Mouse (Mus musculus): ENCODE results near the gene Kif21b. TPM values are rescaled to one million over a fixed set of nuclear protein-coding genes. Genes with fewer than 3 reads are reported as not detected.

Kif21b gene
- total RNA-seq, 1 experiment = 3.0 TPM

- Histone ChIP-seq H3K27ac (ENCODE audit: insufficient read depth, low read depth, low read length, poor library complexity, severe bottlenecking) (no peak within 1 kb of the TSS), H3K4me3 (ENCODE audit: insufficient read depth in 1 of 2, low read depth in 1 of 2, low read length in 2 of 2, poor library complexity in 1 of 2, severe bottlenecking in 1 of 2) (no peak within 1 kb of the TSS), H3K36me3 (ENCODE audit: control insufficient read depth, insufficient read depth, low read length, poor library complexity, severe bottlenecking) (peaks cover 7% of the 10 kb centered on the region; the same call in 1 of the 2 replicates), H3K9ac (ENCODE audit: insufficient read depth, low read depth, low read length, poor library complexity, severe bottlenecking) (peak within 1 kb of the TSS; percentile 47; the same call in 1 of the 2 replicates), H3K9me3 (ENCODE audit: control insufficient read depth, insufficient read depth, low read depth, low read length) (no peaks in the 10 kb centered on the region), H3K4me1 (ENCODE audit: control insufficient read depth in 2 of 2, insufficient read depth in 2 of 2, low read length in 2 of 2, poor library complexity in 1 of 2) (peaks cover 0 to 6% of the 10 kb centered on the region in 2 experiments; a peak in 1 of 4 replicates)
- peak; percentile 44 for DNase-seq (ENCODE audit: low read depth, low spot score)
- in situ Hi-C loops (cut with MboI; ENCODE audit: low sequenced_read_pairs in 2 of 2, unreplicated experiment in 2 of 2) = no loop called here
- TF ChIP-seq ZNF384 (IDR thresholded peaks at IDR 0.05; ENCODE audit: low read depth, low read length) (no peak), HCFC1 (IDR thresholded peaks at IDR 0.05; ENCODE audit: borderline replicate concordance, insufficient read depth, low read length) (no peak), CHD2 (IDR thresholded peaks at IDR 0.05; ENCODE audit: low read depth, low read length) (no peak), ZC3H11A (IDR thresholded peaks at IDR 0.05; ENCODE audit: borderline replicate concordance, low read depth, low read length) (no peak), MAFK (IDR thresholded peaks at IDR 0.05; ENCODE audit: insufficient read depth, low read depth, low read length) (no peak)
These were observed 81.6 kb downstream of the Kif21b start, which contains the start of gene Mroh3 for GRCm38 (mm10) chr1:136212803-136213202. Gene Mroh3, minus strand, starts transcription at chr1:136212828.

- no peak overlapping the region for H3K27ac ChIP-seq (ENCODE audit: insufficient read depth, low read depth, low read length, poor library complexity, severe bottlenecking)
- no peaks in the 10 kb centered on the region for H3K9me3 ChIP-seq (ENCODE audit: control insufficient read depth, insufficient read depth, low read depth, low read length)
- no peak overlapping the region for H3K4me3 ChIP-seq (ENCODE audit: insufficient read depth in 1 of 2, low read depth in 1 of 2, low read length in 2 of 2, poor library complexity in 1 of 2, severe bottlenecking in 1 of 2)
- TF ChIP-seq ZNF384 (IDR thresholded peaks at IDR 0.05; ENCODE audit: low read depth, low read length) (no peak), ZC3H11A (IDR thresholded peaks at IDR 0.05; ENCODE audit: borderline replicate concordance, low read depth, low read length) (no peak), CHD2 (IDR thresholded peaks at IDR 0.05; ENCODE audit: low read depth, low read length) (no peak), HCFC1 (IDR thresholded peaks at IDR 0.05; ENCODE audit: borderline replicate concordance, insufficient read depth, low read length) (no peak), MAFK (IDR thresholded peaks at IDR 0.05; ENCODE audit: insufficient read depth, low read depth, low read length) (no peak)
- H3K9ac ChIP-seq (ENCODE audit: insufficient read depth, low read depth, low read length, poor library complexity, severe bottlenecking) = no peak overlapping the region
- H3K36me3 ChIP-seq (ENCODE audit: control insufficient read depth, insufficient read depth, low read length, poor library complexity, severe bottlenecking) = peaks cover 13% of the 10 kb centered on the region
- H3K4me1 ChIP-seq (ENCODE audit: control insufficient read depth in 2 of 2, insufficient read depth in 2 of 2, low read length in 2 of 2, poor library complexity in 1 of 2) = peaks cover 0 to 6% of the 10 kb centered on the region in 2 experiments; a peak in 1 of 4 replicates
- in situ Hi-C loops (cut with MboI; ENCODE audit: low sequenced_read_pairs in 2 of 2, unreplicated experiment in 2 of 2) = no loop called here
- no peak for DNase-seq (ENCODE audit: low read depth, low spot score)
These were observed 83.1 kb downstream of the Kif21b start for GRCm38 (mm10) chr1:136214304-136214703.

- Histone ChIP-seq H3K4me1 (ENCODE audit: control insufficient read depth in 2 of 2, insufficient read depth in 2 of 2, low read length in 2 of 2, poor library complexity in 1 of 2) (peaks cover 0 to 6% of the 10 kb centered on the region in 2 experiments; a peak in 1 of 4 replicates), H3K9me3 (ENCODE audit: control insufficient read depth, insufficient read depth, low read depth, low read length) (no peaks in the 10 kb centered on the region), H3K9ac (ENCODE audit: insufficient read depth, low read depth, low read length, poor library complexity, severe bottlenecking) (no peak overlapping the region), H3K27ac (ENCODE audit: insufficient read depth, low read depth, low read length, poor library complexity, severe bottlenecking) (no peak overlapping the region), H3K36me3 (ENCODE audit: control insufficient read depth, insufficient read depth, low read length, poor library complexity, severe bottlenecking) (peaks cover 35% of the 10 kb centered on the region), H3K4me3 (ENCODE audit: insufficient read depth in 1 of 2, low read depth in 1 of 2, low read length in 2 of 2, poor library complexity in 1 of 2, severe bottlenecking in 1 of 2) (no peak overlapping the region)
- no peak for DNase-seq (ENCODE audit: low read depth, low spot score)
- no peak for TF ChIP-seq CHD2 (IDR thresholded peaks at IDR 0.05; ENCODE audit: low read depth, low read length)
- no peak for TF ChIP-seq ZC3H11A (IDR thresholded peaks at IDR 0.05; ENCODE audit: borderline replicate concordance, low read depth, low read length)
- TF ChIP-seq MAFK (IDR thresholded peaks at IDR 0.05; ENCODE audit: insufficient read depth, low read depth, low read length) = no peak
- TF ChIP-seq HCFC1 (IDR thresholded peaks at IDR 0.05; ENCODE audit: borderline replicate concordance, insufficient read depth, low read length) = no peak
- no peak for TF ChIP-seq ZNF384 (IDR thresholded peaks at IDR 0.05; ENCODE audit: low read depth, low read length)
- in situ Hi-C loops (cut with MboI; ENCODE audit: low sequenced_read_pairs in 2 of 2, unreplicated experiment in 2 of 2) = no loop called here
These were observed 89.1 kb downstream of the Kif21b start for GRCm38 (mm10) chr1:136220037-136220871.

GRCm38 (mm10) chr1:136222386-136222785, 91.2 kb downstream of the Kif21b start:
- Histone ChIP-seq H3K27ac (ENCODE audit: insufficient read depth, low read depth, low read length, poor library complexity, severe bottlenecking) (no peak overlapping the region), H3K9me3 (ENCODE audit: control insufficient read depth, insufficient read depth, low read depth, low read length) (no peaks in the 10 kb centered on the region), H3K4me3 (ENCODE audit: insufficient read depth in 1 of 2, low read depth in 1 of 2, low read length in 2 of 2, poor library complexity in 1 of 2, severe bottlenecking in 1 of 2) (no peak overlapping the region), H3K9ac (ENCODE audit: insufficient read depth, low read depth, low read length, poor library complexity, severe bottlenecking) (no peak overlapping the region), H3K36me3 (ENCODE audit: control insufficient read depth, insufficient read depth, low read length, poor library complexity, severe bottlenecking) (peaks cover 52% of the 10 kb centered on the region), H3K4me1 (ENCODE audit: control insufficient read depth in 2 of 2, insufficient read depth in 2 of 2, low read length in 2 of 2, poor library complexity in 1 of 2) (peaks cover 0 to 6% of the 10 kb centered on the region in 2 experiments; a peak in 1 of 4 replicates)
- DNase-seq (ENCODE audit: low read depth, low spot score) = no peak
- in situ Hi-C loops (cut with MboI; ENCODE audit: low sequenced_read_pairs in 2 of 2, unreplicated experiment in 2 of 2) = no loop called here
- TF ChIP-seq ZC3H11A (IDR thresholded peaks at IDR 0.05; ENCODE audit: borderline replicate concordance, low read depth, low read length) = no peak
- no peak for TF ChIP-seq ZNF384 (IDR thresholded peaks at IDR 0.05; ENCODE audit: low read depth, low read length)
